Mouse (Mus musculus) forebrain, postnatal 0 days (tissue): ENCODE results near the gene Abcb10. TPM values are rescaled to one million over a fixed set of nuclear protein-coding genes. Genes with fewer than 3 reads are reported as not detected.
A peak's percentile ranks its signal among the peaks of the same experiment; 100 is the strongest.
"Not testable (repeated sequence)": the region's sequence is repeated elsewhere in the genome, so short reads cannot be mapped to it uniquely, and the experiment has no call there.

Experiments used
- ATAC-seq: fragments of 200-750 bp; cut with Nextera tagmentation; 2 replicates; pipeline ENCODE4 v1.8.0; 2017; ENCODE audit warnings: mild to moderate bottlenecking, moderate library complexity
- DNase-seq: peaks from one replicate; pipeline ENCODE4 v3.0.0-alpha.2; 2015
- H3K27ac ChIP-seq: fragments of 300-500 bp; sonication (generic); 2 replicates; pipeline ENCODE4 v1.5.1; 2014; ENCODE audit warnings: low read depth, mild to moderate bottlenecking, antibody characterized with exemption, low read length, moderate library complexity, mixed read lengths
- H3K27me3 ChIP-seq: fragments of 300-500 bp; sonication (generic); 2 replicates; pipeline ENCODE4 v1.6.1; 2014; ENCODE audit warnings: mild to moderate bottlenecking, low read length, mixed read lengths; ENCODE audit not compliant: insufficient read depth
- H3K36me3 ChIP-seq: fragments of 300-500 bp; sonication (generic); 2 replicates; pipeline ENCODE4 v1.6.1; 2014; ENCODE audit warnings: mild to moderate bottlenecking, moderate library complexity; ENCODE audit not compliant: insufficient read depth
- H3K4me1 ChIP-seq: fragments of 300-500 bp; sonication (generic); 2 replicates; pipeline ENCODE4 v1.6.1; 2014; ENCODE audit warnings: antibody characterized with exemption; ENCODE audit not compliant: insufficient read depth
- H3K4me2 ChIP-seq: fragments of 300-500 bp; sonication (generic); 2 replicates; pipeline ENCODE4 v1.6.1; 2014; ENCODE audit warnings: low read depth, mild to moderate bottlenecking, moderate library complexity
- H3K4me3 ChIP-seq: fragments of 300-500 bp; sonication (generic); 2 replicates; pipeline ENCODE4 v1.5.1; 2014; ENCODE audit warnings: low read depth, low read length, mixed read lengths
- H3K9ac ChIP-seq: fragments of 300-500 bp; sonication (generic); 2 replicates; pipeline ENCODE4 v1.6.1; 2014; ENCODE audit warnings: mild to moderate bottlenecking
- H3K9me3 ChIP-seq: fragments of 300-500 bp; sonication (generic); 2 replicates; pipeline ENCODE4 v1.6.1; 2016; ENCODE audit warnings: low read length
- CTCF ChIP-seq: sonication (generic); IDR thresholded peaks from 2 replicates; pipeline ENCODE4 v1.5.1; 2016; ENCODE audit warnings: antibody characterized with exemption, control low read depth, low read depth
- WGBS: fragments of 180-500 bp; shearing (Covaris S2); extraction: QIAGEN DNeasy Blood & Tissue Kit; methylation state at CpG from one replicate; pipeline ENCODE4 v1.1.7; 2014; 5-methylcytosine and 5-hydroxymethylcytosine counted together
- polyA plus RNA-seq: library from polyadenylated mRNA; unstranded; fragments of >200 nt; fragmentation: Nextera tagmentation; extraction: Ambion mirVana; gene quantifications from 2 replicates; pipeline ENCODE4 v1.2.1, GENCODE M21; 2015
- total RNA-seq: library from RNA; depleted of rRNA; stranded (reverse); fragments of >200 nt; gene quantifications from 2 replicates; pipeline ENCODE4 v1.2.3, GENCODE M21; 2014

The Abcb10 gene
- total and polyA plus RNA-seq, 2 experiments from 2014 or later, result 10.4 to 35.4 TPM

- Histone ChIP-seq H3K4me1 (no peaks in the 10 kb centered on the region), H3K9ac (no peak overlapping the region), H3K36me3 (peaks cover 31% of the 10 kb centered on the region), H3K4me2 (no peak overlapping the region), H3K9me3 (no peaks in the 10 kb centered on the region), H3K27ac (no peak overlapping the region), H3K27me3 (no peaks in the 10 kb centered on the region), H3K4me3 (no peak overlapping the region)
- 69% methylated on average over 1 of the region's 1 CpGs for WGBS
- DNase-seq (no peak), ATAC-seq (no peak)
- no peak for TF ChIP-seq CTCF
Measured at GRCm38 (mm10) chr8:123961371-123961770, 21.6 kb downstream of the Abcb10 start.

- DNase-seq (peak; percentile 36), ATAC-seq (0 out of 2 replicates have a peak, but pooled peaks have one; percentile 8)
- not testable (repeated sequence) for H3K4me1 ChIP-seq, H3K9me3 ChIP-seq, H3K27ac ChIP-seq, H3K27me3 ChIP-seq, H3K4me3 ChIP-seq, H3K4me2 ChIP-seq, H3K9ac ChIP-seq
- 44% methylated on average over 5 of the region's 5 CpGs for WGBS
- peaks cover 26% of the 10 kb centered on the region for H3K36me3 ChIP-seq
Measured at GRCm38 (mm10) chr8:123960556-123960955, 22.4 kb downstream of the Abcb10 start.

- H3K4me3 ChIP-seq, result no peak overlapping the region
- no peaks in the 10 kb centered on the region for H3K4me1 ChIP-seq
- no peak overlapping the region for H3K4me2 ChIP-seq
- H3K9ac ChIP-seq, result no peak overlapping the region
- 88% methylated on average over 9 of the region's 9 CpGs for WGBS
- ATAC-seq (no peak), DNase-seq (no peak)
- H3K9me3 ChIP-seq, result no peaks in the 10 kb centered on the region
- H3K27ac ChIP-seq, result no peak overlapping the region
- H3K27me3 ChIP-seq, result no peaks in the 10 kb centered on the region
- peaks cover 26% of the 10 kb centered on the region for H3K36me3 ChIP-seq
- no peak for TF ChIP-seq CTCF
Measured at GRCm38 (mm10) chr8:123960056-123960455, 22.9 kb downstream of the Abcb10 start.

- DNase-seq (no peak), ATAC-seq (no peak)
- Histone ChIP-seq H3K4me2 (no peak overlapping the region), H3K27me3 (no peaks in the 10 kb centered on the region), H3K36me3 (peaks cover 27% of the 10 kb centered on the region), H3K9me3 (no peaks in the 10 kb centered on the region), H3K4me3 (no peak overlapping the region), H3K9ac (no peak overlapping the region), H3K4me1 (no peaks in the 10 kb centered on the region), H3K27ac (no peak overlapping the region)
- TF ChIP-seq CTCF, result no peak
- WGBS, result 96% methylated on average over 6 of the region's 6 CpGs
Measured at GRCm38 (mm10) chr8:123959473-123959872, 23.4 kb downstream of the Abcb10 start.

GRCm38 (mm10) chr8:123958130-123958529 is 24.8 kb downstream of the Abcb10 start:
- WGBS, result 74% methylated on average over 17 of the region's 17 CpGs
- H3K9me3 ChIP-seq, result no peaks in the 10 kb centered on the region
- no peaks in the 10 kb centered on the region for H3K27me3 ChIP-seq
- DNase-seq, result peak; percentile 24
- no peaks in the 10 kb centered on the region for H3K4me1 ChIP-seq
- H3K4me3 ChIP-seq, result no peak overlapping the region
- H3K9ac ChIP-seq, result no peak overlapping the region
- no peak for ATAC-seq
- peaks cover 36% of the 10 kb centered on the region for H3K36me3 ChIP-seq
- H3K27ac ChIP-seq, result no peak overlapping the region
- no peak for TF ChIP-seq CTCF
- H3K4me2 ChIP-seq, result no peak overlapping the region

- Histone ChIP-seq H3K4me1 (peaks cover 6% of the 10 kb centered on the region; the same call in 1 of the 2 replicates), H3K27me3 (no peaks in the 10 kb centered on the region), H3K27ac (no peak overlapping the region), H3K4me2 (no peak overlapping the region), H3K4me3 (no peak overlapping the region), H3K9ac (no peak overlapping the region), H3K9me3 (no peaks in the 10 kb centered on the region), H3K36me3 (peaks cover 27% of the 10 kb centered on the region)
- TF ChIP-seq CTCF, result no peak
- no peak for DNase-seq
- ATAC-seq, result no peak
- WGBS, result 95% methylated on average over 8 of the region's 8 CpGs
Measured at GRCm38 (mm10) chr8:123954246-123954645, 28.7 kb downstream of the Abcb10 start.

GRCm38 (mm10) chr8:123953686-123954085 is 29.2 kb downstream of the Abcb10 start:
- 93% methylated on average over 8 of the region's 8 CpGs for whole genome bisulfite sequencing
- H3K4me3 ChIP-seq, result no peak overlapping the region
- peaks cover 26% of the 10 kb centered on the region for H3K36me3 ChIP-seq
- no peaks in the 10 kb centered on the region for H3K27me3 ChIP-seq
- no peak overlapping the region for H3K27ac ChIP-seq
- H3K9ac ChIP-seq, result no peak overlapping the region
- no peak overlapping the region for H3K4me2 ChIP-seq
- ATAC-seq (no peak), DNase-seq (no peak)
- H3K4me1 ChIP-seq, result peaks cover 6% of the 10 kb centered on the region; the same call in 1 of the 2 replicates
- TF ChIP-seq CTCF, result no peak
- no peaks in the 10 kb centered on the region for H3K9me3 ChIP-seq
